Mouse (Mus musculus) gastrocnemius, adult 8-10 months (tissue): ENCODE results near the gene Dpp9. TPM values are rescaled to one million over a fixed set of nuclear protein-coding genes. Genes with fewer than 3 reads are reported as not detected.
A peak's percentile ranks its signal among the peaks of the same experiment; 100 is the strongest.

Experiments used
- DNase-seq, 2 experiments: peaks; one replicate each; pipeline ENCODE4 v3.0.0; 2022; ENCODE audit warnings: low spot score in 2 of 2
- total RNA-seq, 4 experiments: library from RNA; stranded (reverse); gene quantifications; 2 replicates each; pipeline ENCODE4 v1.2.4; 2022

Dpp9 gene
- total RNA-seq, 4 experiments from 2014 or later: 37.9 to 45.7 (median 43.0) TPM

- no peak for DNase-seq
These were observed 14.7 kb upstream of the Dpp9 start for GRCm38 (mm10) chr17:56233389-56233788.

- no peak for DNase-seq
These were observed 11.2 kb upstream of the Dpp9 start for GRCm38 (mm10) chr17:56229943-56230342.

- no peak for DNase-seq
These were observed 7.9 kb upstream of the Dpp9 start for GRCm38 (mm10) chr17:56226566-56226965.

DNA sequence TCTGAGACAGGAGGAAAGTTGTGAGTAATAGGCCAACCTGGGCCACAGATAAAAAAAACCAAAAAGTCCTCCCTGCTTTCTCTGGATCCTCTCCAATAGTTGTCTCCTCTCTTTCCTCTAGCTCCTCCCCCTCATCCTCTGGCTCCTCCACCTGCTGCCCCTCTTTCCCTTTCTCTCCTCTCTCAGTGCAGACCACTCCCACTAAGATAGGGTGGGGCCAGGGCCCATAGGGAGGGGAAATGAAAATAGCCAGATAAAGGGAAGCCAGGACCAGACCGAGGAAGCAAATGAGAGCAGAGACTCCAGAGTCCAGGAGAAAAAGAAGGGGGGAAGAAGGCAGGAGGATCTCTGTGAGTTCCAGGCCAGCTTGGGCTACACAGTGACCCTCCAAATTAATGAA is 6.2 kb upstream of the Dpp9 start:
- DNase-seq: no peak

DNA sequence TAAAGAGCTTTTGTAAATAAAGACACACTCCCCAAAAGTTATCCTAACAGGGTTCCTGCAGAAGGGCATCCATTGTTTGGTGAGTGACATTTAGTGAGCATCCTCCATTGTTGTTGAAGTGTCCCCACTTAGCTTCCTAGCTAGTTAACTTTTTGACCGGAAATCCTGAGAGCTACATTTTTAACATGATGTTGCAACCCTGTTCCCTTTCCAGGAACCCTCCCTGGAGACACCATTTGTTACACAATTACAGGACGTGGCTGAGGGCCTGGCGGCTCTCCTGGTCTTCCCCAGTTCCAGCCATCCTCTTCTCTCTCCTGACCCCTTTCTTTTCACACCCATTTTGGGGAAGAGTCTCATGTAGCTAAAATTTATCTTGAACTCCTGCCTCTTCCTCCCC is 1.1 kb upstream of the Dpp9 start:
- DNase-seq: peak; percentile 58 to 65

DNA sequence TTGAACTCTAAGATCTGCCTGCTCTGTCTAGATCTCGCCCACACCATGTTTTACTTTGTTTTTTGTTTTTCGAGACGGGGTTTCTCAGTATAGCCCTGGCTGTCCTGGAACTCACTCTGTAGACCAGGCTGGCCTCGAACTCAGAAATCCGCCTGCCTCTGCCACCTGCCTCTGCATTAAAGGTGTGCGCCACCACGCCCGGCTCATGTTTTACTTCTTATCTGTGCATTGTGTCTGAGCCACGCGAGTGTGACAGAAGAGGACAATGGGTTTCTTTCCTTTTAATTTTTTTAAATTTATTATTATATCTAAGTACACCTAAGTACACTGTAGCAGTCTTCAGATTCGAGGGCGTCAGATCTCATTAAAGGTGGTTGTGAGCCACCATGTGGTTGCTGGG is 546 bp upstream of the Dpp9 start:
- no peak for DNase-seq

DNA sequence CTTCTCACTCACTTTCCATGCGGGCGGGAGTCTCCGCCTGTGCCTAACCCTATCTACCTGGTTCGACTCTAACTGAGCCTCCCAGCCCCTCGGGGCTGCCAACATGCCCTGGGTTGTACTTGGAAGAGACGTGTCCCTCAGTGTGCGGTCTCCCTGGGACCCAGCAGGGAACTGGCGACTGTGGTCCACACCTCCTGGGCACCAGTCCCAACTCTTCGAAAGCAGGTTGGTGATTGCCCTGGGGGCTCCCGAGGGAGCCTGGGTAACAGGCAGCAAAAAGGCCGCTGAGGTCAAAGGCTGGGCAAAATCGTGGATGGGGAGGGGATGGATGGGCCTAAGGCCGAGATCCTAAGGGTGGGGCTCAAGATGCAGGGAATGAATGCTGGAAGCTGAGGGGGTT is 1.0 kb downstream of the Dpp9 start:
- DNase-seq: no peak

- DNase-seq: no peak
These were observed 4.5 kb downstream of the Dpp9 start for GRCm38 (mm10) chr17:56214229-56214628.

GRCm38 (mm10) chr17:56212676-56213075 is 6.0 kb downstream of the Dpp9 start:
- no peak for DNase-seq

GRCm38 (mm10) chr17:56211090-56211489 is 7.6 kb downstream of the Dpp9 start:
- DNase-seq: no peak

DNA sequence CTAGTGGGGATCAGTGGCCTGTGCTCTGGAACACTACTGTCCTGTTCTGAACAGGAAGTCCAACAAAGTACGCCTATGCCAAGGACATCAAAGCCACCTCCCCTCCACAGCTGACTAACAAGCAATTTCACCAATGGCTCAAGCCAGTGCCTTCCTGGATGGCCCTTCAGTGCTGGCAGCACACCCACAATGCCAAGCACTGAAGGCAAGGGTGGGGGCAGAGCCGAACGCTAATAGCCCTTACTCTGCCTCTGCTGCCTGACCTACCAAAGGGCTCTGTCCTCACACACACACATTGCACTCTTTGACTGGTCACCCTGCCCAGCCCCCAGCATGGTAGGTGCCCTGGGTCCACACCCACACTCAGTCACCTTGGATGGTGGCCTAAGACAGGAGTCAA is 9.9 kb downstream of the Dpp9 start:
- DNase-seq: no peak

DNA sequence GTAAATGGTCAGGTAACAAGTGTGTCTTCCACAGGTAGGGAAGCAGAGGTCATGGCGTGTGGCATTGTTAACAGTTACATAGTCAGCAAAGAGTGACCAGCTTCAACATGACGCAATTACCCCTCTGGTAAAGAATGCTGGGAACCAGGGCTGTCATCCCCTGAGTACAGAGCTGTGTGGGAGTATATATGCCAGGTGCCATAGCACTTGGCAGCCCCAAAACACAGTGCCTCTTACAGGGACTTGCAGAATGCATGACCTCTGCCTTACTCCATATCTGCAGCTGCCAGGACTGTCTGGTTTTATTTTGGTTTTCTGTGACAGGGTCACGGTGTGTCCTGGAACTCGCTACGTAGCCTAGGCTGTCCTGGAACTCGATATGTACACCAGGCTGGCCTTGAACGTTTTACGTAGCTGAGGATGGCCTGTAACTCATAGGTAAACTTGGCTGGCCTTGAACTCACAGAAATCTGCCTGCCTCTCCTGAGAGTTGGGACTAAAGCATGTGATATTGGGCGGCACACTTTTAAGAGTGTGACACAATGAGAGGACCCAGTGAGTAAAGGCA is 10.7 kb downstream of the Dpp9 start:
- DNase-seq: no peak

DNA sequence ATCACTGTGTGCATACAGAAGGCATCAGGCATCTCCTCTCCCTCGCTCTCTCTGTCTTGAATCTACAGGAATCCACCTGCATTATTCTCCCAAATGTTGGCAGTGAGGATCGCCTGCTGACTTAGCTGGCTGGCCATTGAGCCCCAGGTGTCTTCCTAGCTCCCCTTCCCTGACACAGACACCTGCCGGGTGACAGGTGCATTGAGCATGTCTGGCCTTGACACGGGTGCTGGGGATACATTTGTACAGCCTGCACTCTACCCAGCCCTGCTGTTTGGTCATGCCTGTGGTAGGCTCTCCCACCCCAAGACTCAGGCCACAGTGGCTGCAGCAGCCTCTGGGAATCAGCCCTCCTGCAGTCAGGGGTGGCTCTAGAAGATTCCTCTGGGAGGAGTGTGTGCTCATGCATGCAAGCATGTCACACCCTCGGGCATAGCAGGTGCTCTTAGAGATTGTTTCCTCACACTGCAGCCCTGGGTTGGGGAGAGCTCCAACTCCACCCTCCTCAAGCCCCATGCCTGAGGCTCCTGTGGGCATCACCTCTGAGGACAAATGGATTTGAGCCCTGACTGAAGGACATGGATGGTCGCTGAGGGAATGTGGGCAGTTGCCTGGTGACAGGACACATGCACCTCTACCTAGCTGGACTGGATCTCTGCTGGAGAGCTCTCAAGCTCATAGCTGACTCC is 11.6 kb downstream of the Dpp9 start:
- no peak for DNase-seq

GRCm38 (mm10) chr17:56206276-56206884 is 12.3 kb downstream of the Dpp9 start:
- DNase-seq: no peak

DNA sequence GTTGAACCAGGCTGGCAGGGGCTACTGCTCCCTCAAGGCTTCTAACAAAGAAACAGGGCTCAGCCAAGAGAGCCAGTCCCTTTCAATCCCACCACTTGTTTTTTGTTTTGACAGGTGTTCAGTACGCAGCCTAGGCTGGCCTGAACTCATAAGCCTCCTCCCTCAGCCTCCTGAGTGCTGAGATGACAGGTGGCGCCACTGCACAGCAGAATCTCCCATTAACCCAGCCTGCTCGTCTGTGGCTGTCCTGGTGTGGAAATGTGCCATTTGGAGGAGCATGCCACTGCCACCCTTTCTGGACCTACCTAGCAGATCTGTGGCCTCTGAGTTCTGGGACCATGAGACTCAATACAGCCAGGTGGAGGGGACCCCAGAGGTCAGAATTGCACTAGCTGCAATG is 15.0 kb downstream of the Dpp9 start:
- no peak for DNase-seq

- no peak for DNase-seq
These were observed 16.2 kb downstream of the Dpp9 start for GRCm38 (mm10) chr17:56202476-56202875.

- DNase-seq: no peak
These were observed 17.1 kb downstream of the Dpp9 start for GRCm38 (mm10) chr17:56201642-56202041.

DNA sequence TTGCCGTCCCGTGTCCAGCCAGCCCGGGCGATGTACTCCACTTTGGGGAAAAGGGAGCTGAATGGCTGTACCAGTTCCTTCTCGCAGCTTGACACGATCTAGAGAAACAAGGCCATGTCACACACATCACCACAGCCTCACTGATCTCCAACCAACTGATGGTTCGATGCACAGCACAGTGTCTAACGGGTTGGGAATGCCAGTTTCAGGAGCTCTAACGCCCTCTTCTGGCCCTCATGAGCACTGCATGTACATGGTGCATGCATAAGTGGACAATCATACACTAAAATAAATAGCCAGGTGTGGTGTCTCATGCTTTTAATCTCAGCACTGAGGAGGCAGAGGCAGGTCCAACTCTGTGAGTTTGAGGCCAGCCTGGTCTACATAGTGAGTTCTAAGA is 18.1 kb downstream of the Dpp9 start:
- DNase-seq: no peak

- no peak for DNase-seq
These were observed 21.8 kb downstream of the Dpp9 start for GRCm38 (mm10) chr17:56196860-56197259.

GRCm38 (mm10) chr17:56194765-56195164 is 23.9 kb downstream of the Dpp9 start:
- no peak for DNase-seq

DNA sequence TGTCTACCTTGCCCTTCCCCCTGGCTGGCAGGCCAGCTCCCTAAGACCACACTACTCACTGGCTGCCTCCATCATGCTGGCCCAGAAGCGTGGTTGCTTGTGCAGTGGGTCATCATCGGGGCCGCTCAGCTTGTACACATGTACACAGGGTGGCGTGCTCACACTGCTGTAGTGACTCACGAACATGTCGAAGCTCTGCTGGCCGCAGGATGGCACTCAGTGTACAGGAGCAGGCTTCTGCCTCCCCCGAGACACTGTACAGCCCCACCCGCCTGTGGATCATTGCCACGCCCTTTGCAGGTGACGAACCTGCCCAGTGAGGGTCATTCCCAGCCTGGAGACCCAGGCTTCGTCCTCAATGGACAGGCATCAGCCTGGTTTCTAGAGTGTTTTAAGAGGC is 24.3 kb downstream of the Dpp9 start:
- no peak for DNase-seq

DNA sequence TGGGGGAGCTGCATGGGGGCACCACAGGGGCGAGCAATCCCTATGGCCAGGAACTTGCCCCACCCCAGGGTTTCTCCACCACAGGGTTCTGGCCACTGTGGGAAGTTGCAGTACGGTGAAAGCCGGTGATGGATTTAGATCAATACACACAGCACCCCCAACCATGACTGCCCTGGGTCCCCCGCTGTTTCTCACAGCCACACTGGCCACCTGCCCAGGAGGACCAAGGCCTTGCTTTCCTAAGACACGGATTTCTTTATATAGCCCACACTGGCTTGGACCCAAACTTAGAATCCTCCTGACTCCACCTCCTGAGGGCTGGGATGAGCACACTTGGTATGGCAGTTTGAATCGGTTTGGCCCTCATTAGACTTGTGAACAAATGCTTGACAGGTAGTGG is 27.4 kb downstream of the Dpp9 start:
- DNase-seq: no peak
